Comparison of ENCODE assay signal across 24 mouse cellular contexts in genomic region chr12:70026233-70026632, GRCm38 (mm10). TPM values are rescaled to one million over a fixed set of nuclear protein-coding genes. Genes with fewer than 3 reads are reported as not detected.
DNase-seq lines count a peak whose midpoint lies in the region; ATAC-seq and TF ChIP-seq lines count a peak whose summit lies in the region.
"Had no signal": no experiment of that assay in that cellular context is flagged by ENCODE, and none has a peak within 500 bp of the region (broad histone marks: within the 10 kb centered on the region; RNA-seq: fewer than 3 reads in every experiment).

No protein-coding gene starts in this region.

- H3K4me3 ChIP-seq in lung, postnatal 0 days (ENCODE audit: low read depth, low read length) = no peak overlapping the region

- no peak overlapping the region for H3K9ac ChIP-seq in lung, postnatal 0 days (replicated peaks; ENCODE audit: low read depth)

- POLR2A ChIA-PET in Patski (lab: Charles Lee) = interaction anchor here (0.6 to 2.0 kb wide), 6 partner anchors 11 to 48 kb away, joined by 3 to 7 read pairs (median 3); no protein-coding TSS in a partner anchor

- peak; percentile 57 for ATAC-seq in lung, postnatal 0 days
- peak; percentile 54 for ATAC-seq in Patski
- no peak for ATAC-seq in megakaryocyte-erythroid progenitor cell, adult 5-6 weeks (replicated peaks; ENCODE audit: low FRiP score, low TSS enrichment, poor library complexity, severe bottlenecking)
- ATAC-seq: activated CD4-positive, CD25-positive, alpha-beta regulatory T cell, adult 4 months; CD4-positive, CD25-positive, alpha-beta regulatory T cell, adult 4 months had no signal

- no peak overlapping the region for H3K27ac ChIP-seq in lung, postnatal 0 days (ENCODE audit: low read length)

- DNase-seq in lung, postnatal 0 days (ENCODE audit: low spot score) = peak; percentile 57
- DNase-seq in lung, postnatal 14 days = no peak
- DNase-seq in Muller cell, postnatal 12 days (ENCODE audit: inconsistent ontology term) = peak; percentile 71
- peak; percentile 21 for DNase-seq in NIH3T3 (ENCODE audit: low read depth)
- DNase-seq in Patski (ENCODE audit: low read depth, low spot score) = peak; percentile 39
- no peak for DNase-seq in heart, adult 8-10 months (ENCODE audit: low spot score)
- no peak for DNase-seq in lung, postnatal 25 days (ENCODE audit: low spot score)
- DNase-seq: adrenal gland, adult 2 months; adrenal gland, adult 8-10 months; adrenal gland, postnatal 10 days; adrenal gland, postnatal 14 days; adrenal gland, postnatal 25 days; adrenal gland, postnatal 36 days; B cell, adult 2 months; cerebellum, adult 11 months; cerebellum, adult 11-12 months; cerebellum, adult 18-20 months; cerebellum, adult 2 months; cerebellum, adult 8-10 months had no signal

- CTCF ChIA-PET in Patski (lab: Charles Lee) = interaction anchor here (0.8 to 3.1 kb wide), 5 partner anchors 15 to 64 kb away, joined by 3 to 8 read pairs (median 4); no protein-coding TSS in a partner anchor

- no peak for TF ChIP-seq CTCF in lung, postnatal 0 days (IDR thresholded peaks at IDR 0.05)
- TF ChIP-seq CTCF in Patski (IDR thresholded peaks at IDR 0.05) = no peak

- H3K36me3 ChIP-seq in lung, postnatal 0 days (ENCODE audit: insufficient read depth, low read length) = peaks cover 20% of the 10 kb centered on the region

- H3K9me3 ChIP-seq in lung, postnatal 0 days (ENCODE audit: low read length) = no peaks in the 10 kb centered on the region
- H3K9me3 ChIP-seq: G1E had no signal

- H3K4me1 ChIP-seq in lung, postnatal 0 days (ENCODE audit: insufficient read depth, low read depth, low read length) = no peaks in the 10 kb centered on the region

- TF ChIP-seq EP300 in lung, postnatal 0 days (IDR thresholded peaks at IDR 0.05) = 0 out of 2 replicates have a peak, but pooled peaks have one; percentile 11

- no peak overlapping the region for H3K4me2 ChIP-seq in lung, postnatal 0 days (replicated peaks; ENCODE audit: low read depth, low read length)

- no peaks in the 10 kb centered on the region for H3K27me3 ChIP-seq in lung, postnatal 0 days (replicated peaks; ENCODE audit: insufficient read depth, low read length)
- no peaks in the 10 kb centered on the region for H3K27me3 ChIP-seq in Patski
- H3K27me3 ChIP-seq: CH12.LX had no signal

- in situ Hi-C loops in Patski (cut with MboI; ENCODE audit: low pct_unique_long_range_greater_than_20kb) = no loop called here

RNA-seq across cellular contexts. Expression of gene Sav1, which starts 39.4 kb away (rescaled TPM):
- polyA plus RNA-seq in lung, postnatal 0 days (2015; fragmentation: Nextera tagmentation; extraction: Ambion mirVana) = 10.7 and 12.2 TPM in 2 replicates
- 184 TPM for polyA plus RNA-seq in Patski (2021)
- 126 and 133 TPM in 2 replicates for total RNA-seq in megakaryocyte-erythroid progenitor cell, adult 5-6 weeks (2014; fragmentation: Nextera tagmentation)
- total RNA-seq in megakaryocyte-erythroid progenitor cell, adult 5-6 weeks (2017) = 59.2 and 79.2 TPM in 2 replicates
- 10 to 100 TPM; 18.7 to 24.2 (median 22.0) TPM for total RNA-seq in heart, adult 8-10 months (2022)

Comparison
In these comparisons a context has a peak if more than half of its experiments do, and no peak if none do; other contexts are left out.
1. DNase-seq: peak in lung, postnatal 0 days (single experiment), Muller cell, postnatal 12 days (single experiment), NIH3T3 (single experiment) and Patski (single experiment); none in lung, postnatal 14 days (single experiment), heart, adult 8-10 months (single experiment) and lung, postnatal 25 days (single experiment).